15 mouse cellular contexts compared by ENCODE assay signal in the genomic region with DNA sequence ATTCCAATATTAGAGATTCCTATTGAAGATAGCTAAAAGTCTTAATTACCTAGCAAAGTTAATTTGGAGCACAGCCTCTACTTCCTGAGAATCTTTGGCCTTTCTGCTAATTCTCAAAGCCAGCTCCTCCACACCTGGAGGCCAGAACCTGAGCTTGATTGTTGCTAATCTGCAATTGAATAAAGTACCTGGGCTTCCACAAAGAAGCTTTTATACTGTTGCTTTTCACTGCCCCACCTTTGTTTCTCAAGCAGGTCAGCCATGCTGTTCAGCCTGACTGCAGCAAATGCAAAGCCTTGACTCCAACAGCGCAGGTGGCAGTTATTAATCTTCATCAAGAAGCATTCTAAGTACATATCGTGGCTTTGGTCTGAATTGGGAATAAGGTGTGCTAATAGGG. TPM values are rescaled to one million over a fixed set of nuclear protein-coding genes. Genes with fewer than 3 reads are reported as not detected.
DNase-seq lines count a peak whose midpoint lies in the region; TF ChIP-seq lines count a peak whose summit lies in the region.
"Not testable (repeated sequence)": the region's sequence is repeated elsewhere in the genome, so short reads cannot be mapped to it uniquely, and the experiment has no call there.
"Had no signal": no experiment of that assay in that cellular context is flagged by ENCODE, and none has a peak within 500 bp of the region (broad histone marks: within the 10 kb centered on the region; RNA-seq: fewer than 3 reads in every experiment).

No protein-coding gene starts in this region.

- H3K4me3 ChIP-seq in E14TG2a.4 (replicated peaks; ENCODE audit: low read length) (peak overlapping the region; percentile 23), ES-E14 (ENCODE audit: insufficient read depth in 1 of 2, low read depth in 1 of 2, low read length in 2 of 2, poor library complexity in 1 of 2, severe bottlenecking in 1 of 2) (peak overlapping the region in 1 of 2 experiments; percentile 7; a peak in 1 of 4 replicates)

- TF ChIP-seq CTCF in E14TG2a.4 (conservative IDR thresholded peaks at IDR 0.05; ENCODE audit: low read length), result not testable (repeated sequence)

- H3K27ac ChIP-seq in ES-E14 (ENCODE audit: insufficient read depth, low read depth, low read length, poor library complexity, severe bottlenecking), result peak overlapping the region; percentile 90; the same call in 1 of the 2 replicates

- peaks cover 39% of the 10 kb centered on the region for H3K36me3 ChIP-seq in E14TG2a.4 (ENCODE audit: insufficient read depth, low read length)
- not testable (repeated sequence) for H3K36me3 ChIP-seq in ES-E14 (ENCODE audit: control insufficient read depth, insufficient read depth, low read length, poor library complexity, severe bottlenecking)

- in situ Hi-C loops in ES-E14 (cut with MboI; ENCODE audit: low sequenced_read_pairs in 2 of 2, unreplicated experiment in 2 of 2), result not testable (repeated sequence)

- DNase-seq in ES-CJ7 (ENCODE audit: low read depth, low spot score), result peak; percentile 45
- DNase-seq in ES-E14 (ENCODE audit: low read depth, low spot score), result not testable (repeated sequence)
- peak; percentile 84 for DNase-seq in R1 (ENCODE audit: low read depth, low spot score)
- DNase-seq in ZHBTc4 (ENCODE audit: low read depth, low spot score), result peak; percentile 62

- H3K9me3 ChIP-seq in E14TG2a.4 (ENCODE audit: low read length), result peaks cover 35% of the 10 kb centered on the region
- H3K9me3 ChIP-seq in ES-E14 (ENCODE audit: control insufficient read depth, insufficient read depth, low read depth, low read length), result not testable (repeated sequence)

- H3K4me1 ChIP-seq in E14TG2a.4 (replicated peaks; ENCODE audit: low read depth, low read length); ES-E14 (ENCODE audit: control insufficient read depth in 2 of 2, insufficient read depth in 2 of 2, low read length in 2 of 2, poor library complexity in 1 of 2): not testable (repeated sequence)

- H3K9ac ChIP-seq in ES-E14 (ENCODE audit: insufficient read depth, low read depth, low read length, poor library complexity, severe bottlenecking), result not testable (repeated sequence)

- H3K27me3 ChIP-seq in E14TG2a.4 (ENCODE audit: insufficient read depth, low read length), result not testable (repeated sequence)

TF ChIP-seq in ES-E14, 5 proteins besides CTCF, POLR2A, EP300 and RAD21:
- TF ChIP-seq CHD2 (IDR thresholded peaks at IDR 0.05; ENCODE audit: low read depth, low read length), result 0 out of 2 replicates have a peak, but pooled peaks have one; percentile 21
TF ChIP-seq in ES-E14: peak in this region for 1; not testable (repeated sequence) for 4.

RNA-seq across cellular contexts. Expression of a gene that starts 12.4 kb away (rescaled TPM):
- total RNA-seq in ES-E14 (2012; rRNA removed), result 0.13 and 0.53 TPM in 2 replicates
- total RNA-seq: adrenal gland, adult 18-20 months; adrenal gland, adult 2 months; adrenal gland, adult 8-10 months; adrenal gland, postnatal 10 days; adrenal gland, postnatal 14 days; adrenal gland, postnatal 25 days; adrenal gland, postnatal 36 days; adrenal gland, postnatal 4 days; CH12.LX; MEL had no signal

RNA-seq across cellular contexts. Expression of a gene that starts 43.8 kb away (rescaled TPM):
- 1.8 and 3.3 TPM in 2 replicates for total RNA-seq in ES-E14 (2012; rRNA removed)
- total RNA-seq: adrenal gland, adult 18-20 months; adrenal gland, adult 2 months; adrenal gland, adult 8-10 months; adrenal gland, postnatal 10 days; adrenal gland, postnatal 14 days; adrenal gland, postnatal 25 days; adrenal gland, postnatal 36 days; adrenal gland, postnatal 4 days; CH12.LX; MEL had no signal
